Mouse (Mus musculus): ENCODE results near the gene Camk2g.

- no peak for TF ChIP-seq CTCF (IDR thresholded peaks at IDR 0.05; ENCODE audit: extremely low read depth, insufficient read depth, low read length)
- no peak for TF ChIP-seq POLR2A (IDR thresholded peaks at IDR 0.05; ENCODE audit: extremely low read depth, insufficient read depth, low read length)
Observed at GRCm38 (mm10) chr14:20749494-20750051, 44.3 kb downstream of the Camk2g start.

Data from cortical plate, adult 2 months (tissue).